Mouse (Mus musculus) Patski (cell line): Measurements from ENCODE around the gene Prkab1. TPM values are rescaled to one million over a fixed set of nuclear protein-coding genes. Genes with fewer than 3 reads are reported as not detected.

ENCODE experiments used
- ATAC-seq: fragments of 100-300 bp; one replicate; pipeline ENCODE4 v1.8.0; 2021
- CTCF ChIA-PET: fragments of 350-600 bp; sonication (Branson Sonifier 250); formaldehyde crosslinking; loops from one replicate; lab custom pipeline; 2022; ENCODE audit warnings: inconsistent platforms; lab: Charles Lee
- POLR2A ChIA-PET: fragments of 350-600 bp; sonication (Branson Sonifier 250); formaldehyde crosslinking; loops from one replicate; lab custom pipeline; 2022; ENCODE audit warnings: antibody characterized with exemption, inconsistent platforms; lab: Charles Lee
- DNase-seq: peaks from one replicate; pipeline ENCODE4 v3.0.0-alpha.2; 2011; ENCODE audit warnings: low read depth, low spot score
- H3K27me3 ChIP-seq: fragments of 371-371 bp; one replicate; pipeline ENCODE4 v1.5.1; 2021
- CTCF ChIP-seq: fragments of 100-300 bp; IDR thresholded peaks from one replicate; pipeline ENCODE4 v1.5.1; 2021
- in situ Hi-C: fragments of 300-500 bp; cut with MboI; formaldehyde crosslinking; loops from 3 replicates; pipeline ENCODE4 v1.11.1; 2018; ENCODE audit warnings: low pct_unique_long_range_greater_than_20kb, mixed read lengths
- polyA plus RNA-seq: library from polyadenylated mRNA; unstranded; gene quantifications from one replicate; pipeline ENCODE4 v1.2.3, GENCODE M21; 2021

The Prkab1 gene
- polyA plus RNA-seq, 1 experiment from 2014 or later = 105 TPM

- peak; percentile 73 for ATAC-seq
- DNase-seq = peak; percentile 92
- no peaks in the 10 kb centered on the region for H3K27me3 ChIP-seq
- ChIA-PET CTCF (interaction anchor here (0.7 to 6.1 kb wide), 5 partner anchors 8 to 279 kb away, joined by 3 to 26 read pairs (median 5); partner anchors contain the start of gene Prkab1), POLR2A (interaction anchor here (1.4 kb wide), 1 partner anchor 14 kb away, joined by 13 read pairs; no protein-coding TSS in a partner anchor)
- TF ChIP-seq CTCF = no peak
- in situ Hi-C loops = no loop called here
These were observed 15.0 kb downstream of the Prkab1 start for GRCm38 (mm10) chr5:116009091-116009851.

- in situ Hi-C loops = no loop called here
- ATAC-seq = no peak
These were observed 16.6 kb downstream of the Prkab1 start for GRCm38 (mm10) chr5:116007723-116008122.

GRCm38 (mm10) chr5:116006324-116007099, 17.8 kb downstream of the Prkab1 start:
- ChIA-PET CTCF (interaction anchor here (0.7 to 6.1 kb wide), 4 partner anchors 11 to 204 kb away, joined by 3 to 30 read pairs (median 14); no protein-coding TSS in a partner anchor), POLR2A (interaction anchor here (0.6 to 0.7 kb wide), 2 partner anchors 134 to 423 kb away, joined by 3 read pairs; no protein-coding TSS in a partner anchor)
- H3K27me3 ChIP-seq = no peaks in the 10 kb centered on the region
- TF ChIP-seq CTCF = no peak
- in situ Hi-C loops = no loop called here
- DNase-seq (no peak), ATAC-seq (no peak)

More at GRCm38 (mm10) chr5:116007723-116008122, 16.6 kb downstream of the Prkab1 start:
- H3K27me3 ChIP-seq = no peaks in the 10 kb centered on the region
- no peak for DNase-seq
- POLR2A ChIA-PET = no interaction called here
- CTCF ChIA-PET = interaction anchor here (5.0 to 6.1 kb wide), 2 partner anchors 10 to 29 kb away, joined by 26 to 30 read pairs; no protein-coding TSS in a partner anchor
- no peak for TF ChIP-seq CTCF

GRCm38 (mm10) chr5:116004271-116004670, 20.0 kb downstream of the Prkab1 start:
- ATAC-seq (no peak), DNase-seq (no peak)
- H3K27me3 ChIP-seq = no peaks in the 10 kb centered on the region
- CTCF ChIA-PET = interaction anchor here (0.9 to 6.1 kb wide), 4 partner anchors 13 to 27 kb away, joined by 4 to 30 read pairs (median 15); no protein-coding TSS in a partner anchor
- TF ChIP-seq CTCF = no peak
- in situ Hi-C loops = no loop called here
- POLR2A ChIA-PET = interaction anchor here (1.2 kb wide), 1 partner anchor 21 kb away, joined by 4 read pairs; no protein-coding TSS in a partner anchor

- POLR2A ChIA-PET = interaction anchor here (1.2 kb wide), 1 partner anchor 22 kb away, joined by 4 read pairs; no protein-coding TSS in a partner anchor
- TF ChIP-seq CTCF = no peak
- ATAC-seq (no peak), DNase-seq (no peak)
- CTCF ChIA-PET = interaction anchor here (0.9 to 6.1 kb wide), 3 partner anchors 13 to 25 kb away, joined by 4 to 30 read pairs (median 26); no protein-coding TSS in a partner anchor
- in situ Hi-C loops = no loop called here
- H3K27me3 ChIP-seq = no peaks in the 10 kb centered on the region
These were observed 20.5 kb downstream of the Prkab1 start for GRCm38 (mm10) chr5:116003825-116004224.

GRCm38 (mm10) chr5:116003154-116003553, 21.2 kb downstream of the Prkab1 start:
- CTCF ChIA-PET = interaction anchor here (5.0 kb wide), 1 partner anchor 24 kb away, joined by 30 read pairs; no protein-coding TSS in a partner anchor
- DNase-seq (no peak), ATAC-seq (no peak)
- H3K27me3 ChIP-seq = no peaks in the 10 kb centered on the region
- in situ Hi-C loops = no loop called here
- POLR2A ChIA-PET = interaction anchor here (0.6 kb wide), 1 partner anchor 79 kb away, joined by 4 read pairs; no protein-coding TSS in a partner anchor
- no peak for TF ChIP-seq CTCF

GRCm38 (mm10) chr5:115997376-115997775, 26.9 kb downstream of the Prkab1 start:
- no peaks in the 10 kb centered on the region for H3K27me3 ChIP-seq
- in situ Hi-C loops = no loop called here
- ATAC-seq (no peak), DNase-seq (no peak)
- CTCF ChIA-PET = interaction anchor here (1.1 kb wide), 1 partner anchor 19 kb away, joined by 5 read pairs; no protein-coding TSS in a partner anchor
- no peak for TF ChIP-seq CTCF
- POLR2A ChIA-PET = no interaction called here

- POLR2A ChIA-PET = no interaction called here
- CTCF ChIA-PET = no interaction called here
- no peak for ATAC-seq
- no peak for DNase-seq
- TF ChIP-seq CTCF = no peak
- in situ Hi-C loops = no loop called here
- no peaks in the 10 kb centered on the region for H3K27me3 ChIP-seq
These were observed 30.2 kb downstream of the Prkab1 start for GRCm38 (mm10) chr5:115994101-115994500.

GRCm38 (mm10) chr5:115991717-115992116, 32.6 kb downstream of the Prkab1 start:
- DNase-seq = no peak
- TF ChIP-seq CTCF = no peak
- ATAC-seq = no peak
- no peaks in the 10 kb centered on the region for H3K27me3 ChIP-seq
- ChIA-PET POLR2A (no interaction called here), CTCF (interaction anchor here (1.5 kb wide), 1 partner anchor 32 kb away, joined by 3 read pairs; no protein-coding TSS in a partner anchor)
- in situ Hi-C loops = no loop called here

- TF ChIP-seq CTCF = no peak
- POLR2A ChIA-PET = interaction anchor here (0.6 kb wide), 1 partner anchor 350 kb away, joined by 3 read pairs; no protein-coding TSS in a partner anchor
- H3K27me3 ChIP-seq = no peaks in the 10 kb centered on the region
- CTCF ChIA-PET = no interaction called here
- ATAC-seq = no peak
- in situ Hi-C loops = no loop called here
- DNase-seq = no peak
These were observed 37.0 kb downstream of the Prkab1 start for GRCm38 (mm10) chr5:115987284-115987683.
